ENCODE assay signal across 26 mouse cellular contexts in the genomic region with DNA sequence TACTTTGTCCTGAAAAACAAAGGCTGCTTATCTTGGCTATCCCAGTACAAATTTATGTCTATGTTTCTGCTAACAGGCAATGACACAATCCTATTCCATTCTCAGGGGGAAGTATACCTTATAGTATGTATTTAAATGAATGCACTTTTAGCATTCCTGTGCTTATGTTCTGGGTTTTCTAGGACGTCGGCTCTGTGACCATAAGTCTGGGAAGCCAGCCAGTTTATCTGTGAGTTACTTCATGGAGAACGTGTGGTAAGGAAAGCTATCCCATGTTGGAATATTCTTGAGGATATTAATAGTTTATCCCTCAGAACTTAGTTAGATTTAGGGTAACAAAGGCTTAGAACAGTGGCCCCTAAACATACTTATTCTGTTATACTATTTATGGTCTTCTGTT.
DNase-seq lines count a peak whose midpoint lies in the region; ATAC-seq and TF ChIP-seq lines count a peak whose summit lies in the region.
"Had no signal": no experiment of that assay in that cellular context is flagged by ENCODE, and none has a peak within 500 bp of the region (broad histone marks: within the 10 kb centered on the region; RNA-seq: fewer than 3 reads in every experiment).

No protein-coding gene starts in this region.

- H3K4me1 ChIP-seq in heart, postnatal 0 days (ENCODE audit: control insufficient read depth, insufficient read depth) = peaks cover 7% of the 10 kb centered on the region; the same call in 1 of the 2 replicates
- no peaks in the 10 kb centered on the region for H3K4me1 ChIP-seq in lung, embryonic 14.5 days (ENCODE audit: insufficient read depth)
- H3K4me1 ChIP-seq: limb, embryonic 13.5 days; midbrain, embryonic 13.5 days had no signal

- no peaks in the 10 kb centered on the region for H3K9me3 ChIP-seq in heart, postnatal 0 days (replicated peaks; ENCODE audit: control insufficient read depth, low read length)
- H3K9me3 ChIP-seq in lung, embryonic 14.5 days (ENCODE audit: low read depth, low read length) = no peaks in the 10 kb centered on the region
- H3K9me3 ChIP-seq: forebrain, embryonic 15.5 days; limb, embryonic 13.5 days; liver, embryonic 12.5 days; midbrain, embryonic 13.5 days had no signal

- no peak for ATAC-seq in heart, postnatal 0 days (ENCODE audit: insufficient read depth, low read depth)
- ATAC-seq in lung, embryonic 14.5 days (ENCODE audit: insufficient read depth) = no peak
- ATAC-seq: activated CD4-positive, CD25-positive, alpha-beta regulatory T cell, adult 4 months; forebrain, embryonic 15.5 days; hindbrain, embryonic 16.5 days; liver, embryonic 12.5 days; liver, postnatal 0 days; midbrain, embryonic 13.5 days had no signal

- no peak for TF ChIP-seq CTCF in heart, postnatal 0 days (IDR thresholded peaks at IDR 0.05; ENCODE audit: low read depth)
- no peak for TF ChIP-seq CTCF in lung, embryonic 14.5 days (IDR thresholded peaks at IDR 0.05; ENCODE audit: low read depth)

- H3K9ac ChIP-seq in heart, postnatal 0 days (replicated peaks; ENCODE audit: low read depth, low read length) = no peak overlapping the region
- no peak overlapping the region for H3K9ac ChIP-seq in lung, embryonic 14.5 days
- H3K9ac ChIP-seq: forebrain, embryonic 15.5 days; limb, embryonic 13.5 days; liver, embryonic 12.5 days; liver, postnatal 0 days; midbrain, embryonic 13.5 days had no signal

- 3% methylated on average over 3 of the region's 3 CpGs for WGBS in heart, postnatal 0 days
- WGBS in lung, embryonic 14.5 days = 21% methylated on average over 3 of the region's 3 CpGs

- no peak for TF ChIP-seq EP300 in heart, postnatal 0 days (IDR thresholded peaks at IDR 0.05; ENCODE audit: low read depth)

- H3K4me3 ChIP-seq in heart, postnatal 0 days (ENCODE audit: low read depth, low read length) = no peak overlapping the region
- no peak overlapping the region for H3K4me3 ChIP-seq in lung, embryonic 14.5 days (ENCODE audit: low read depth, low read length)
- H3K4me3 ChIP-seq: forebrain, embryonic 15.5 days; limb, embryonic 13.5 days; liver, embryonic 12.5 days; megakaryocyte, embryonic 14.5 days; midbrain, embryonic 13.5 days had no signal

- no peaks in the 10 kb centered on the region for H3K27me3 ChIP-seq in heart, postnatal 0 days (ENCODE audit: control insufficient read depth, insufficient read depth, low read length)
- H3K27me3 ChIP-seq in lung, embryonic 14.5 days (ENCODE audit: insufficient read depth, low read length) = no peaks in the 10 kb centered on the region
- H3K27me3 ChIP-seq: forebrain, embryonic 15.5 days; limb, embryonic 13.5 days; liver, embryonic 12.5 days; megakaryocyte, embryonic 14.5 days; midbrain, embryonic 13.5 days had no signal

- peak; percentile 64 for DNase-seq in heart, postnatal 0 days (ENCODE audit: low spot score)
- DNase-seq in heart, postnatal 4 days = no peak
- DNase-seq in lung, embryonic 14.5 days = peak; percentile 76
- DNase-seq in lung, adult 18-20 months = no peak
- DNase-seq in MN1 (ENCODE audit: low spot score) = peak; percentile 16
- DNase-seq in brain, adult 2 months (ENCODE audit: low read depth, low spot score) = peak; percentile 30
- no peak for DNase-seq in spleen, postnatal 14 days (ENCODE audit: low spot score in 2 of 2)
- DNase-seq: adrenal gland, adult 2 months; adrenal gland, postnatal 36 days; B cell, adult 2 months; cerebellum, adult 8-10 months; cerebellum, postnatal 25 days; kidney, adult 8-10 months; kidney, postnatal 10 days; liver, postnatal 0 days; lung, postnatal 36 days; right cerebral cortex, postnatal 25 days; thymus, adult 18-20 months; thymus, postnatal 25 days had no signal

- no peak overlapping the region for H3K4me2 ChIP-seq in heart, postnatal 0 days (ENCODE audit: low read depth, low read length)
- no peak overlapping the region for H3K4me2 ChIP-seq in lung, embryonic 14.5 days
- H3K4me2 ChIP-seq: forebrain, embryonic 15.5 days; limb, embryonic 13.5 days; liver, embryonic 12.5 days; midbrain, embryonic 13.5 days had no signal

- H3K27ac ChIP-seq in heart, postnatal 0 days (ENCODE audit: low read depth) = peak overlapping the region; percentile 51; the same call in 1 of the 2 replicates
- no peak overlapping the region for H3K27ac ChIP-seq in lung, embryonic 14.5 days (ENCODE audit: low read depth)
- H3K27ac ChIP-seq: forebrain, embryonic 15.5 days; limb, embryonic 13.5 days; liver, embryonic 12.5 days; midbrain, embryonic 13.5 days had no signal

- no peaks in the 10 kb centered on the region for H3K36me3 ChIP-seq in heart, postnatal 0 days (replicated peaks; ENCODE audit: control insufficient read depth, insufficient read depth, low read length)
- no peaks in the 10 kb centered on the region for H3K36me3 ChIP-seq in lung, embryonic 14.5 days (ENCODE audit: insufficient read depth)
- H3K36me3 ChIP-seq: forebrain, embryonic 15.5 days; limb, embryonic 13.5 days; liver, embryonic 12.5 days; midbrain, embryonic 13.5 days had no signal

Comparison
In these comparisons a context has a peak if more than half of its experiments do, and no peak if none do; other contexts are left out.
1. DNase-seq: peak in heart, postnatal 0 days (single experiment), lung, embryonic 14.5 days (single experiment), MN1 (single experiment) and brain, adult 2 months (single experiment); none in heart, postnatal 4 days (single experiment), lung, adult 18-20 months (0 of 2) and spleen, postnatal 14 days (0 of 2).